Mouse (Mus musculus) MEL (cell line): Measurements from ENCODE around the gene Pcbp4. TPM values are rescaled to one million over a fixed set of nuclear protein-coding genes. Genes with fewer than 3 reads are reported as not detected.
A peak's percentile ranks its signal among the peaks of the same experiment; 100 is the strongest.

ENCODE experiments used
- DNase-seq: peaks from one replicate; pipeline ENCODE4 v3.0.0; 2011; ENCODE audit warnings: low read depth, low spot score
- H3K27ac ChIP-seq: 2 replicates; pipeline ENCODE4 v1.5.1; 2012; ENCODE audit warnings: low read depth, mild to moderate bottlenecking, control low read depth, low read length, moderate library complexity; ENCODE audit not compliant: control insufficient read depth
- H3K27me3 ChIP-seq, 2 experiments: fragments of 150-350 bp in 1 of 2; sonication (generic) in 1 of 2; 2 replicates each; pipeline ENCODE4 v1.6.1; 2012; ENCODE audit warnings: low read length in 2 of 2, mild to moderate bottlenecking in 2 of 2, improper control_type of control experiment in 1 of 2, moderate library complexity in 1 of 2; ENCODE audit not compliant: insufficient read depth in 2 of 2, control insufficient read depth in 1 of 2
- H3K36me3 ChIP-seq, 2 experiments: 2 replicates each; pipeline ENCODE4 v1.6.1; 2012 to 2014; ENCODE audit warnings: low read length in 2 of 2, improper control_type of control experiment in 1 of 2, inconsistent platforms in 1 of 2, mild to moderate bottlenecking in 1 of 2; ENCODE audit not compliant: insufficient read depth in 2 of 2, control insufficient read depth in 1 of 2
- H3K4me1 ChIP-seq, 2 experiments: fragments of 150-350 bp in 1 of 2; sonication (generic) in 1 of 2; 2 replicates each; pipeline ENCODE4 v1.6.1; 2012; ENCODE audit warnings: low read length in 2 of 2, improper control_type of control experiment in 1 of 2, mild to moderate bottlenecking in 1 of 2; ENCODE audit not compliant: insufficient read depth in 2 of 2, control insufficient read depth in 1 of 2
- H3K4me3 ChIP-seq, 2 experiments: fragments of 150-350 bp in 1 of 2; sonication (generic) in 1 of 2; 2 replicates each; pipeline ENCODE4 v1.5.1; 2012; ENCODE audit warnings: low read depth in 2 of 2, low read length in 2 of 2, mild to moderate bottlenecking in 2 of 2, moderate library complexity in 2 of 2, control low read depth in 1 of 2, improper control_type of control experiment in 1 of 2; ENCODE audit not compliant: control insufficient read depth in 1 of 2, insufficient read depth in 1 of 2
- H3K79me2 ChIP-seq: 2 replicates; pipeline ENCODE4 v1.6.1; 2012; ENCODE audit warnings: mild to moderate bottlenecking, low read length, moderate library complexity; ENCODE audit not compliant: control insufficient read depth, poor library complexity, insufficient read depth
- H3K9ac ChIP-seq: 2 replicates; pipeline ENCODE4 v1.6.1; 2012; ENCODE audit warnings: low read depth, mild to moderate bottlenecking, control low read depth, low read length, moderate library complexity; ENCODE audit not compliant: control insufficient read depth, poor library complexity, severe bottlenecking
- H3K9me3 ChIP-seq: fragments of 150-350 bp; sonication (generic); replicated peaks from 2 replicates; pipeline ENCODE4 v1.6.1; 2012; ENCODE audit warnings: mild to moderate bottlenecking, low read length, improper control_type of control experiment, moderate library complexity; ENCODE audit not compliant: insufficient read depth
- CHD1 ChIP-seq: IDR thresholded peaks from 2 replicates; pipeline ENCODE4 v1.6.1; 2012; ENCODE audit warnings: low read depth, mild to moderate bottlenecking, inconsistent platforms, low read length, improper control_type of control experiment
- E2F4 ChIP-seq: IDR thresholded peaks from 2 replicates; pipeline ENCODE4 v1.6.1; 2011; ENCODE audit warnings: low read depth, low read length, improper control_type of control experiment, borderline replicate concordance
- ELF1 ChIP-seq: IDR thresholded peaks from 2 replicates; pipeline ENCODE4 v1.6.1; 2014; ENCODE audit warnings: low read depth, mild to moderate bottlenecking, inconsistent platforms, low read length, improper control_type of control experiment, moderate library complexity
- ETS1 ChIP-seq: IDR thresholded peaks from 2 replicates; pipeline ENCODE4 v1.6.1; 2012; ENCODE audit warnings: low read depth, mild to moderate bottlenecking, inconsistent platforms, low read length, improper control_type of control experiment, moderate library complexity
- GABPA ChIP-seq: IDR thresholded peaks from 2 replicates; pipeline ENCODE4 v1.6.1; 2012; ENCODE audit warnings: low read depth, mild to moderate bottlenecking, inconsistent platforms, low read length, improper control_type of control experiment, moderate library complexity
- HCFC1 ChIP-seq: IDR thresholded peaks from 2 replicates; pipeline ENCODE4 v1.6.1; 2012; ENCODE audit warnings: low read depth, mild to moderate bottlenecking, inconsistent platforms, low read length, improper control_type of control experiment, moderate library complexity
- JUND ChIP-seq: IDR thresholded peaks from 2 replicates; pipeline ENCODE4 v1.6.1; 2011; ENCODE audit warnings: low read depth, mild to moderate bottlenecking, improper control_type of control experiment, low read length
- KAT2A ChIP-seq: conservative IDR thresholded peaks from 2 replicates; pipeline ENCODE4 v1.6.1; 2012; ENCODE audit warnings: low read depth, low read length, improper control_type of control experiment, inconsistent platforms
- MAFK ChIP-seq: IDR thresholded peaks from 2 replicates; pipeline ENCODE4 v1.6.1; 2011; ENCODE audit warnings: low read depth, mild to moderate bottlenecking, low read length, improper control_type of control experiment, borderline replicate concordance
- MAX ChIP-seq: IDR thresholded peaks from 2 replicates; pipeline ENCODE4 v1.6.1; 2011; ENCODE audit warnings: low read length, improper control_type of control experiment
- MAZ ChIP-seq: IDR thresholded peaks from 2 replicates; pipeline ENCODE4 v1.6.1; 2012; ENCODE audit warnings: low read depth, mild to moderate bottlenecking, inconsistent platforms, low read length, improper control_type of control experiment
- MEF2A ChIP-seq: IDR thresholded peaks from 2 replicates; pipeline ENCODE4 v1.6.1; 2014; ENCODE audit warnings: low read depth, mild to moderate bottlenecking, inconsistent platforms, low read length, improper control_type of control experiment; ENCODE audit not compliant: poor library complexity, insufficient replicate concordance, severe bottlenecking; ENCODE audit errors: extremely low read depth
- MXI1 ChIP-seq: IDR thresholded peaks from 2 replicates; pipeline ENCODE4 v1.6.1; 2011; ENCODE audit warnings: mild to moderate bottlenecking, low read depth, low read length, improper control_type of control experiment
- MYC ChIP-seq: IDR thresholded peaks from 2 replicates; pipeline ENCODE4 v1.6.1; 2011; ENCODE audit warnings: low read depth, mild to moderate bottlenecking, low read length, improper control_type of control experiment, moderate library complexity
- NELFE ChIP-seq: IDR thresholded peaks from 2 replicates; pipeline ENCODE4 v1.6.1; 2011; ENCODE audit warnings: low read depth, low read length, improper control_type of control experiment
- NRF1 ChIP-seq: IDR thresholded peaks from 2 replicates; pipeline ENCODE4 v1.6.1; 2014; ENCODE audit warnings: low read depth, mild to moderate bottlenecking, inconsistent platforms, low read length, improper control_type of control experiment, moderate library complexity; ENCODE audit not compliant: poor library complexity, insufficient read depth, severe bottlenecking
- POLR2A ChIP-seq, 2 experiments: IDR thresholded peaks; 2 replicates each; pipeline ENCODE4 v1.6.1; 2011 to 2012; ENCODE audit warnings: low read length in 2 of 2, mild to moderate bottlenecking in 2 of 2, control low read depth in 1 of 2, improper control_type of control experiment in 1 of 2, low read depth in 1 of 2, moderate library complexity in 1 of 2; ENCODE audit not compliant: control insufficient read depth in 1 of 2, insufficient read depth in 1 of 2, poor library complexity in 1 of 2
- POLR2AphosphoS2 ChIP-seq: IDR thresholded peaks from 2 replicates; pipeline ENCODE4 v1.6.1; 2011; ENCODE audit warnings: low read length, improper control_type of control experiment
- POLR2AphosphoS5 ChIP-seq: IDR thresholded peaks from 2 replicates; pipeline ENCODE4 v1.6.1; 2012; ENCODE audit warnings: low read depth, borderline replicate concordance, mild to moderate bottlenecking, inconsistent platforms, low read length, moderate library complexity, mixed read lengths
- SIN3A ChIP-seq: IDR thresholded peaks from 2 replicates; pipeline ENCODE4 v1.6.1; 2012; ENCODE audit warnings: low read length, improper control_type of control experiment, inconsistent platforms
- TAL1 ChIP-seq: IDR thresholded peaks from 2 replicates; pipeline ENCODE4 v1.6.1; 2012; ENCODE audit warnings: mild to moderate bottlenecking, inconsistent platforms, low read length, moderate library complexity, mixed read lengths
- TCF12 ChIP-seq: IDR thresholded peaks from 2 replicates; pipeline ENCODE4 v1.6.1; 2014; ENCODE audit warnings: low read depth, mild to moderate bottlenecking, inconsistent platforms, low read length, improper control_type of control experiment, moderate library complexity
- USF1 ChIP-seq: IDR thresholded peaks from 2 replicates; pipeline ENCODE4 v1.6.1; 2014; ENCODE audit warnings: low read depth, mild to moderate bottlenecking, inconsistent platforms, low read length, improper control_type of control experiment, moderate library complexity
- USF2 ChIP-seq, 2 experiments: IDR thresholded peaks; 2 replicates each; pipeline ENCODE4 v1.6.1; 2011 to 2012; ENCODE audit warnings: improper control_type of control experiment in 2 of 2, low read length in 2 of 2, borderline replicate concordance in 1 of 2, inconsistent platforms in 1 of 2, low read depth in 1 of 2, mild to moderate bottlenecking in 1 of 2; ENCODE audit not compliant: insufficient read depth in 1 of 2
- ZC3H11A ChIP-seq: IDR thresholded peaks from 2 replicates; pipeline ENCODE4 v1.6.1; 2012; ENCODE audit warnings: low read depth, mild to moderate bottlenecking, inconsistent platforms, low read length, improper control_type of control experiment
- ZKSCAN1 ChIP-seq: IDR thresholded peaks from 2 replicates; pipeline ENCODE4 v1.6.1; 2012; ENCODE audit warnings: low read depth, mild to moderate bottlenecking, inconsistent platforms, low read length, improper control_type of control experiment, moderate library complexity
- ZMIZ1 ChIP-seq: IDR thresholded peaks from 2 replicates; pipeline ENCODE4 v1.6.1; 2012; ENCODE audit warnings: low read depth, mild to moderate bottlenecking, inconsistent platforms, low read length, improper control_type of control experiment, moderate library complexity
- ZNF384 ChIP-seq: IDR thresholded peaks from 2 replicates; pipeline ENCODE4 v1.6.1; 2012; ENCODE audit warnings: low read depth, mild to moderate bottlenecking, inconsistent platforms, low read length, improper control_type of control experiment
- polyA plus RNA-seq, 2 experiments: library from polyadenylated mRNA; stranded (reverse) in 1 of 2; unstranded in 1 of 2; fragments of >175 nt in 1 of 2; fragments of >200 nt in 1 of 2; gene quantifications; 2 replicates each; pipeline versions ENCODE4 v1.2.1 to v1.2.4; 2012; ENCODE audit warnings: low replicate concordance in 2 of 2, low read depth in 1 of 2; ENCODE audit not compliant: insufficient read length in 2 of 2, insufficient read depth in 1 of 2, missing spikeins in 1 of 2
- total RNA-seq: library from RNA; depleted of rRNA; stranded (reverse); fragments of 300-350 nt; gene quantifications from 2 replicates; pipeline ENCODE4 v1.2.3, GENCODE M21; 2012

Pcbp4 gene
- total and polyA plus RNA-seq, 3 experiments, result 7.7 to 36.6 TPM; not detected in 1

DNA sequence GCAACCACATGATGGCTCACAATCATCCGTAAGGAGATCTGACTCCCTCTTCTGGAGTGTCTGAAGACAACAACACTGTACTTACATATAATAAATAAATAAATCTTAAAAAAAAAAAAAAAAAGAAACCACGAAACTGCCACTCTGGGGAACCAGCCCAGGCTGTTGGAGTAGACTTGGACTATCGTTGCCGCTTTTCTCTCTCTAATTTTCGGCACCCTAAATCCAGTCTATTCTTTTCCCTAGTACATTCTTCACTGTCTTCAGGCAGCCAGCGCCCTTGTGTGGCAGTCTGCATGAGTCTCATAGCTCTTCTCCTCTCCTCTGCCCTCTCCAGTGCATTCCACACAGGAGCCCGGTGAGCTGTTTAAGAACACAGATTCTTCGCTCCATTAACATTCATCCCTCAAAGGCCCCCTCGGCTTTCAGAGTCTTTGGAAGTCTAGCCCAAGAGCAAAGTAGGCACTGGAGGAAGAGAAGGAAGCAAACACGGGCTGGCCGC is 24.3 kb upstream of the Pcbp4 start:
- Histone ChIP-seq H3K27ac (peak overlapping the region; percentile 21; the same call in 1 of the 2 replicates), H3K9me3 (no peaks in the 10 kb centered on the region), H3K4me1 (peaks cover 0 to 15% of the 10 kb centered on the region in 2 experiments; a peak in 1 of 4 replicates), H3K36me3 (peaks cover 4 to 9% of the 10 kb centered on the region in 2 experiments; a peak in 3 of 4 replicates), H3K4me3 (peak overlapping the region; percentile 55 to 100), H3K9ac (peak overlapping the region; percentile 56), H3K79me2 (peaks cover 24% of the 10 kb centered on the region), H3K27me3 (no peaks in the 10 kb centered on the region; a peak in 1 of 4 replicates)
- DNase-seq, result no peak
- TF ChIP-seq TAL1 (no peak), MXI1 (no peak), MYC (no peak), GABPA (no peak)

DNA sequence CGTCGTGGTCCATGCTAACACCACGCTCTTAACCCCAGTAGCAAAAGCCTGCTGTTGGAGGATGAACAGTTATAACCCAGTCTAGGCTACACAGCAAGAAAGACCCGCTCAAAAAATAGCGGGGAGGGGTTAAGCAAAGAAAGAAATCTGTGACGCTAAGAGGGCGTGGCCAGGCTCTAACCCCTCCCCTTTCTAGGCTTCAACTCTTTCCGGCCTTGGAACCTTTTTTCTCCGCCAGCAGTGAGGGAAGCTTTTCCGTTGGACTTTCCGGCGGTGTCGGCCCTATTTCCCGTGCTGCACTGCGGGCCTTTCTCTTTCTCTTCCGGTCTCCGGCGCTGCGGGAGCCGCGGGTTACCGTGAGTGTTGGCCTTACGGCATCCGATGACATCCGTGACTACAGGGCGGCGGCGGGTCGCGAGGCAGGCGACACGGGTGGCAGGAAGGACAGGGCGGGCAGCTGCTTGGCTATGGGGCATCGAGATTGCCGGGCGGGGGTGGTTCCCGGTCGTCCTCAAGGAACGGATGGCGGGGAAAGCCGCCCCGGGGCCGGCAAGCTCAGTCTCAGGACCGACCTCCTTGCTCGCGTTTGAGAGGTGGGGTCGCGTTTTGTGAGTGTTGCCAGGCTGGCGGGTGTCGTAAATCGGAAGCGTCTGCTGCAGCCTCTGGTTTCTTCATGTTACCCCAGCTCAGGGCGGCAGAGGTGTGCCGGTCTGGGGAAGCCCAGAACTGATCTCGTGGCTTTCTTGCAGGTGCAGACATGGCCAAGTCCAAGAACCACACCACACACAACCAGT is 23.7 kb upstream of the Pcbp4 start, which contains the start of gene Rpl29:
Gene Rpl29 (plus strand): TSS at position 234 of the 794 bp plus-strand sequence.
- Histone ChIP-seq H3K9ac (peak within 1 kb of the TSS; percentile 100), H3K9me3 (no peaks in the 10 kb centered on the region), H3K4me1 (peaks cover 0 to 15% of the 10 kb centered on the region in 2 experiments; a peak in 1 of 4 replicates), H3K36me3 (peaks cover 4 to 9% of the 10 kb centered on the region in 2 experiments; a peak in 3 of 4 replicates), H3K79me2 (peaks cover 24% of the 10 kb centered on the region), H3K27ac (peak within 1 kb of the TSS; percentile 85), H3K27me3 (no peaks in the 10 kb centered on the region; a peak in 1 of 4 replicates), H3K4me3 (peak within 1 kb of the TSS; percentile 73 to 100)
- DNase-seq, result peak; percentile 97
- TF ChIP-seq CHD1 (peak; percentile 54; the same call in 1 of the 2 replicates), TCF12 (peak; percentile 89), NELFE (peak; percentile 93), KAT2A (peak; percentile 90), MAX (peak; percentile 82), MAFK (no peak), ZNF384 (no peak; the same call in 1 of the 2 replicates), NRF1 (no peak), MYC (peak; percentile 97), JUND (no peak), MAZ (peak; percentile 80; the same call in 1 of the 2 replicates), SIN3A (peak; percentile 93), ZMIZ1 (peak; percentile 63), ETS1 (peak; percentile 67), E2F4 (no peak), POLR2AphosphoS2 (peak; percentile 89), HCFC1 (peak; percentile 95), ELF1 (peak; percentile 91), USF1 (0 out of 2 replicates have a peak, but pooled peaks have one; percentile 27), ZKSCAN1 (no peak), POLR2A (IDR thresholded peaks at IDR 0.05; ENCODE audit: control insufficient read depth in 1 of 2, insufficient read depth in 1 of 2, low read depth in 1 of 2, low read length in 2 of 2, poor library complexity in 1 of 2) (peak; percentile 61 to 89), TAL1 (no peak), POLR2AphosphoS5 (no peak), MXI1 (peak; percentile 87), USF2 (IDR thresholded peaks at IDR 0.05; ENCODE audit: borderline replicate concordance in 1 of 2, insufficient read depth in 1 of 2, low read depth in 1 of 2, low read length in 2 of 2) (no peak), ZC3H11A (no peak), MEF2A (no peak)
